Mouse (Mus musculus) layer of hippocampus, postnatal 10 days (tissue): ENCODE measurements around the gene Snx15. TPM values are rescaled to one million over a fixed set of nuclear protein-coding genes. Genes with fewer than 3 reads are reported as not detected.

ENCODE experiments used
- DNase-seq, 2 experiments: peaks; one replicate each; pipeline ENCODE4 v3.0.0; 2021; ENCODE audit warnings: low spot score in 2 of 2
- total RNA-seq, 2 experiments: library from RNA; stranded (reverse); gene quantifications; 2 replicates each; pipeline ENCODE4 v1.2.3; 2021

Gene Snx15
- total RNA-seq, 2 experiments from 2014 or later: 35.0 to 35.4 TPM

GRCm38 (mm10) chr19:6073889-6074288, 54.2 kb downstream of the Snx15 start:
- DNase-seq: no peak

- no peak for DNase-seq
Observed at GRCm38 (mm10) chr19:6071261-6071660, 56.8 kb downstream of the Snx15 start.

DNA sequence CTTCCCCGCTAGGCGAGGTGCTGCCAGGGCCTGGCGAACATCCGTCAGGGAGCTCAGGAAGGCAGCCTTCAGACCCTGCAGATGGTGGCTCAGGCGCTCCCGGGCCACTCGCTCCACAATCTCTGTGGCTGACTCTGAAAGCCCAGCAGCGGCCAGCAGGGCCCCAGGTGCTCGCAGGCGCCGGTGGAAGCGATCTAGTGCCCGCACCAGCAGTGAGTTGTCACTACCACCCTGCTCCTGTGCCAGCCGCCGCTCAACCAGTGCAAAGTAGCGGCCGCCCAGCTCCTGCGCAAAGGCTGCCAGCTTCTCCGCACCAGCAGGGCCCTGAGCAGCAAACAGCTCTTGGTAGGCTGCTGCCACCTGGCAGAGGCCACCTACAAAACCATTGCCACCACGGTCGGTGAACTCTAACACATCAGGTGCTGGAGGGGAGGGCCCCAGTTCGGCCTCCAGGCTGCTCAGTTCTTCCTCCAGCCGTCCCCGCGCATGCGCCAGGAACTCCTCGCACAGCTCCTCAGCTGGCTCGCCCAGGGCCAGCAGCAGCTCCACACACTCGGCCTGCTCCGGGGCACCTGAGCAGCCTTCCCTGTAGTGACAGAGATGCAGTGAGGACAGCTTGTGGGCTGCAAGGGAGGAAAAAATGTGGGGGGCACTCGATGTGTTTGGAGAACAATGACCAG, 57.4 kb downstream of the Snx15 start:
- no peak for DNase-seq

GRCm38 (mm10) chr19:6069851-6070250, 58.3 kb downstream of the Snx15 start:
- DNase-seq: no peak

Other genes with a start within 250 kb of the Snx15 start
- 1 to 10 TPM; 4.4 to 5.5 TPM for gene Tigd3, start 234.2 kb downstream of the Snx15 start, total RNA-seq
- 10 to 100 TPM; 76.0 to 79.9 TPM for gene Dpf2, start 215.3 kb downstream of the Snx15 start, total RNA-seq
- 1 to 10 TPM; 5.2 to 5.7 TPM for gene Cdc42ep2, start 203.5 kb downstream of the Snx15 start, total RNA-seq
- 10 to 100 TPM in 1 of 2 experiments, 1 to 10 TPM in 1; 10.0 to 10.1 TPM for gene Pola2, start 164.1 kb downstream of the Snx15 start, total RNA-seq
- not detected for gene Slc22a20, start 142.2 kb downstream of the Snx15 start, total RNA-seq
- 10 to 100 TPM; 17.7 to 19.1 TPM for gene Capn1, start 112.4 kb downstream of the Snx15 start, total RNA-seq
- gene Syvn1, start 81.7 kb downstream of the Snx15 start, total RNA-seq: 10 to 100 TPM; 40.6 to 41.2 TPM
- gene Mrpl49, start 70.5 kb downstream of the Snx15 start, total RNA-seq: 10 to 100 TPM; 40.3 to 42.4 TPM
- gene Fau, start 70.5 kb downstream of the Snx15 start, total RNA-seq: 100 to 1,000 TPM; 656 to 785 TPM
- gene Znhit2, start 67.1 kb downstream of the Snx15 start, total RNA-seq: 10 to 100 TPM; 37.3 to 41.2 TPM
- 10 to 100 TPM; 60.0 to 70.8 TPM for gene Tm7sf2, start 59.9 kb downstream of the Snx15 start, total RNA-seq
- gene Vps51, start 51.1 kb downstream of the Snx15 start, total RNA-seq: 10 to 100 TPM; 82.0 to 92.0 TPM
- gene Tmem262, start 48.3 kb downstream of the Snx15 start, total RNA-seq: not detected
- gene Gm28374, start 46.0 kb downstream of the Snx15 start, total RNA-seq: under 1 TPM; 0.56 to 0.85 TPM
- 10 to 100 TPM; 36.8 to 37.6 TPM for gene Zfpl1, start 43.3 kb downstream of the Snx15 start, total RNA-seq
- gene Cdca5, start 43.3 kb downstream of the Snx15 start, total RNA-seq: 1 to 10 TPM; 1.1 to 1.3 TPM
- gene AC131692.1, start 33.9 kb downstream of the Snx15 start, total RNA-seq: under 1 TPM in 1 of 2 experiments, not detected in 1; 0.80 TPM
- gene Naaladl1, start 22.5 kb downstream of the Snx15 start, total RNA-seq: under 1 TPM; 0.32 to 0.38 TPM
- gene Sac3d1, start 9.7 kb downstream of the Snx15 start, total RNA-seq: 10 to 100 TPM; 18.8 to 21.6 TPM
- gene Batf2, start 12.7 kb upstream of the Snx15 start, total RNA-seq: under 1 TPM in 1 of 2 experiments, not detected in 1; 0.59 TPM
- 10 to 100 TPM; 53.0 to 60.2 TPM for gene Arl2, start 13.2 kb upstream of the Snx15 start, total RNA-seq
- not detected for gene Majin, start 56.1 kb upstream of the Snx15 start, total RNA-seq
- not detected for gene Gpha2, start 98.1 kb upstream of the Snx15 start, total RNA-seq
- gene Ppp2r5b, start 107.6 kb upstream of the Snx15 start, total RNA-seq: 100 to 1,000 TPM; 187 to 188 TPM
- gene Atg2a, start 113.4 kb upstream of the Snx15 start, total RNA-seq: 10 to 100 TPM; 31.3 to 31.6 TPM
- 10 to 100 TPM; 75.1 to 82.7 TPM for gene Ehd1, start 148.4 kb upstream of the Snx15 start, total RNA-seq
- 1 to 10 TPM; 5.0 TPM for gene Cdc42bpg, start 178.2 kb upstream of the Snx15 start, total RNA-seq
- 10 to 100 TPM; 72.0 to 73.6 TPM for gene Men1, start 206.7 kb upstream of the Snx15 start, total RNA-seq
- 10 to 100 TPM; 79.3 to 86.2 TPM for gene Map4k2, start 212.8 kb upstream of the Snx15 start, total RNA-seq
- gene Sf1, start 235.4 kb upstream of the Snx15 start, total RNA-seq: 100 to 1,000 TPM; 190 to 194 TPM